Mouse (Mus musculus) intestine, embryonic 14.5 days (tissue): ENCODE measurements at regions not wholly inside any gene's neighbourhood (a gene's known extent, or its start where the extent isn't known, plus 50 kb on each side); places are given as distances from the start of the nearest gene placed in this dataset.

Experiments
- ATAC-seq: fragments of 200-750 bp; cut with Nextera tagmentation; replicated peaks from 2 replicates; pipeline ENCODE4 v1.8.0; 2017; ENCODE audit warnings: low read depth, moderate number of reproducible peaks, moderate TSS enrichment, moderate library complexity; ENCODE audit not compliant: low FRiP score, low TSS enrichment
- DNase-seq: peaks from one replicate; pipeline ENCODE4 v3.0.0-alpha.2; 2018; ENCODE audit warnings: low spot score
- H3K27ac ChIP-seq: fragments of 300-500 bp; sonication (generic); 2 replicates; pipeline ENCODE4 v1.5.1; 2014; ENCODE audit warnings: low read depth, mild to moderate bottlenecking, control low read depth
- H3K27me3 ChIP-seq: fragments of 300-500 bp; sonication (generic); replicated peaks from 2 replicates; pipeline ENCODE4 v1.6.1; 2014; ENCODE audit warnings: low read length, control low read depth; ENCODE audit not compliant: control insufficient read depth, insufficient read depth
- H3K36me3 ChIP-seq: fragments of 300-500 bp; sonication (generic); 2 replicates; pipeline ENCODE4 v1.6.1; 2014; ENCODE audit warnings: low read length, control low read depth; ENCODE audit not compliant: control insufficient read depth, insufficient read depth
- H3K4me1 ChIP-seq: fragments of 300-500 bp; sonication (generic); replicated peaks from 2 replicates; pipeline ENCODE4 v1.6.1; 2014; ENCODE audit warnings: low read length, control low read depth, mixed read lengths; ENCODE audit not compliant: control insufficient read depth, insufficient read depth
- H3K4me2 ChIP-seq: fragments of 300-500 bp; sonication (generic); 2 replicates; pipeline ENCODE4 v1.6.1; 2014; ENCODE audit warnings: low read length
- H3K4me3 ChIP-seq: fragments of 300-500 bp; sonication (generic); 2 replicates; pipeline ENCODE4 v1.5.1; 2014; ENCODE audit warnings: low read depth, low read length, control low read depth, mixed read lengths
- H3K9ac ChIP-seq: fragments of 300-500 bp; sonication (generic); 2 replicates; pipeline ENCODE4 v1.6.1; 2014; ENCODE audit warnings: mild to moderate bottlenecking, low read length
- H3K9me3 ChIP-seq: fragments of 300-500 bp; sonication (generic); 2 replicates; pipeline ENCODE4 v1.6.1; 2016; ENCODE audit warnings: low read length, control low read depth; ENCODE audit not compliant: control insufficient read depth
- WGBS: fragments of 180-500 bp; shearing (Covaris S2); extraction: QIAGEN DNeasy Blood & Tissue Kit; methylation state at CpG from one replicate; pipeline ENCODE4 v1.1.7; 2014; 5-methylcytosine and 5-hydroxymethylcytosine counted together

DNA sequence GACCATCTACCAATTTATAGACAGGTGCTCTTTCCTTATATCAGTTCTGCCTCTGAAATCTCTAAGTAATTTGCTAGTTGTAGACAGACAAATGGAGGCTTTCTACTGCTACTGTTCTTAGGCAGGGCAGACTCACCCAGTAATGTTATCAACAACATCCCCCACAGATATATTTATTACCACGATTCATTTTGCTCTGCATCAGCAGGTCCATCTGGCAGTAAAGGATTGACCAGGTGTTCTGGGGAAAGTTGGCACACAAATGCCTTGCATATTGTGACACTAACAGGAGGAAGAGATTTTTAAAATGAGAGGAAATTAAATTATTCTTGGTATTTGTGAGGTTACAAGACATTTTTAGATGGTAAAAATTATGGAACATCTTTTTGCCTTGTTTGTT is 627.3 kb upstream of the Tmprss15 start:
- no peak overlapping the region for H3K9ac ChIP-seq
- H3K4me1 ChIP-seq: no peaks in the 10 kb centered on the region
- no peaks in the 10 kb centered on the region for H3K27me3 ChIP-seq
- ATAC-seq (no peak), DNase-seq (no peak)
- H3K36me3 ChIP-seq: no peaks in the 10 kb centered on the region
- H3K4me3 ChIP-seq: no peak overlapping the region
- H3K27ac ChIP-seq: no peak overlapping the region
- no peaks in the 10 kb centered on the region for H3K9me3 ChIP-seq
- no peak overlapping the region for H3K4me2 ChIP-seq
- WGBS: 78% methylated on average over 1 of the region's 1 CpGs

GRCm38 (mm10) chr16:79692444-79692843 is 601.5 kb upstream of the Tmprss15 start:
- H3K27ac ChIP-seq: no peak overlapping the region
- 76% methylated on average over 2 of the region's 2 CpGs for WGBS
- no peaks in the 10 kb centered on the region for H3K9me3 ChIP-seq
- no peak overlapping the region for H3K4me2 ChIP-seq
- H3K36me3 ChIP-seq: no peaks in the 10 kb centered on the region
- no peaks in the 10 kb centered on the region for H3K27me3 ChIP-seq
- no peak for DNase-seq
- H3K4me1 ChIP-seq: no peaks in the 10 kb centered on the region
- H3K4me3 ChIP-seq: no peak overlapping the region
- H3K9ac ChIP-seq: no peak overlapping the region
- no peak for ATAC-seq

DNA sequence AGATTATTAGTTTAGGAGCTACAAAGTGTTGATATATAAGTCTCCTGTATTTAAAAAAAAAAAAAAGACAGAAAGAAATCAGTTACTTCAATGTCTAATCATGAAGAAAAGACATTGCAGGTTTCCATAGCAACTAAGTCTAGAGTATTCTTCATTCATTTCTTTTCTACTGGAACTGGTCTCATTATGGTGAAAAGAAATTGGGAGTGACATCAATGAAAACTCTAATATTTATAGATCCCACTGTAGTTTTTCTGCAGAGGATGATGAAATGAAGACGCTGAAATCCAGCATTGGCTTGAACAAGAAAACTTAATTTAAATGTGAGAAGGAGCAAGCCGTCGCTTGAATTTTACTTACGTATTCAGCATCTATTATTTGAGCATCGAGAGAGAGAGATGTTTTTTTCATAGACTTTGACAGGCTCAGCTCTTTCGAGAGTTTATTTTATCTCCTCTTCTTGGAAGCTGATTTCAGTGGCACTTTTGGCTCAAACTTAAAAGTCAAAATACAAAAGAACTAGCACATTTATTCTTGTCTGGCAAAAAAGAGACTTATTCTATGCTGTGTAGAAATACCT is 560.4 kb upstream of the Tmprss15 start:
- H3K9me3 ChIP-seq: no peaks in the 10 kb centered on the region
- no peak overlapping the region for H3K9ac ChIP-seq
- H3K4me3 ChIP-seq: no peak overlapping the region
- H3K4me2 ChIP-seq: no peak overlapping the region
- no peak for DNase-seq
- H3K27ac ChIP-seq: no peak overlapping the region
- ATAC-seq: no peak
- no peaks in the 10 kb centered on the region for H3K4me1 ChIP-seq
- 80% methylated on average over 6 of the region's 6 CpGs for WGBS
- H3K36me3 ChIP-seq: no peaks in the 10 kb centered on the region
- H3K27me3 ChIP-seq: no peaks in the 10 kb centered on the region

GRCm38 (mm10) chr16:79640898-79641297 is 550.0 kb upstream of the Tmprss15 start:
- Histone ChIP-seq H3K4me2 (no peak overlapping the region), H3K27ac (no peak overlapping the region), H3K9me3 (no peaks in the 10 kb centered on the region), H3K36me3 (no peaks in the 10 kb centered on the region), H3K9ac (no peak overlapping the region), H3K27me3 (no peaks in the 10 kb centered on the region), H3K4me3 (no peak overlapping the region), H3K4me1 (no peaks in the 10 kb centered on the region)
- no peak for DNase-seq
- no peak for ATAC-seq
- WGBS: 72% methylated on average over 3 of the region's 3 CpGs

DNA sequence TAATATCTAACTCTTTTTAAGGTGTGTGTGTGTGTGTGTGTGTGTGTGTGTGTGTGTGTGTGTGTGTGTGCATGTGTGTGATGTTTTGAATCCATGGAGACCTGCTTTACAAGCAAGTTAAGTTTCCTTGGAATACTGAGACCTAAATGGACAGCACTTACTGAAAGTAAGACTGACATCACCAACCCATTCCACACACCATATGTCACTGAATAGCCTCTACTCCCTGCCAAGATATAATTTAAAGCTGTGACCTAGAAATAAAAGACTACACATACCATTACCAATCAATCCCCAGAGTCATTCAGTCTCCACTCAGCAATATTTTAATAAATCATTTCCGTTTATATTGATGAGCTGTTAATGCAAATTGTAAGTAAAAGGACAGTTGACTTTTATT is 536.2 kb upstream of the Tmprss15 start:
- H3K36me3 ChIP-seq: no peaks in the 10 kb centered on the region
- ATAC-seq (no peak), DNase-seq (no peak)
- no peak overlapping the region for H3K9ac ChIP-seq
- H3K27me3 ChIP-seq: no peaks in the 10 kb centered on the region
- H3K4me1 ChIP-seq: no peaks in the 10 kb centered on the region
- 91% methylated on average over 1 of the region's 1 CpGs for WGBS
- H3K27ac ChIP-seq: no peak overlapping the region
- H3K4me2 ChIP-seq: no peak overlapping the region
- H3K4me3 ChIP-seq: no peak overlapping the region
- H3K9me3 ChIP-seq: no peaks in the 10 kb centered on the region

GRCm38 (mm10) chr16:79611002-79611401 is 520.1 kb upstream of the Tmprss15 start:
- Histone ChIP-seq H3K4me1 (no peaks in the 10 kb centered on the region), H3K27me3 (no peaks in the 10 kb centered on the region), H3K9me3 (no peaks in the 10 kb centered on the region), H3K9ac (no peak overlapping the region), H3K4me3 (no peak overlapping the region), H3K27ac (no peak overlapping the region), H3K36me3 (no peaks in the 10 kb centered on the region), H3K4me2 (no peak overlapping the region)
- 78% methylated on average over 5 of the region's 5 CpGs for WGBS
- ATAC-seq (no peak), DNase-seq (no peak)

DNA sequence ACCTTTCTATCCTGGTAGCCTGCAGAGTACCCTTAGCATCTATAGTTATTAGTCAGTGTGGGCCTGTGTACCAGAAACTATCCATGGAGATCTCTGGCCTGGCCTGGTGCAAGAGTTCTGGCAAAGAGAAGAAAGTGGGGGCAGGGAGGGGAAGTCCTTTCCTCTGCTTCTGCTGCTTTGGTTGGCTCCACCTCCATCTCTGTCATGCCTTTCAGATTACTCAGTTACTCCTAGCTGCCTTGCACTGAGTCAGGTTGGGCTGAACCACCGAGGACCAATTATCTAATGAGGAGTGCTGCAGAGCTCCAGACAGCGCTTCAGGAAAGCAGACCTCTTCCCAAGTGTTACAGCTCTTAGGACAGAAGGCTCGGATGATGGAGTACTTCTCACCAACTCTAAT is 500.0 kb upstream of the Tmprss15 start:
- Histone ChIP-seq H3K9ac (no peak overlapping the region), H3K9me3 (no peaks in the 10 kb centered on the region), H3K36me3 (no peaks in the 10 kb centered on the region), H3K4me3 (no peak overlapping the region), H3K27me3 (no peaks in the 10 kb centered on the region), H3K4me1 (no peaks in the 10 kb centered on the region), H3K4me2 (no peak overlapping the region), H3K27ac (no peak overlapping the region)
- DNase-seq: no peak
- 57% methylated on average over 3 of the region's 3 CpGs for WGBS
- no peak for ATAC-seq

DNA sequence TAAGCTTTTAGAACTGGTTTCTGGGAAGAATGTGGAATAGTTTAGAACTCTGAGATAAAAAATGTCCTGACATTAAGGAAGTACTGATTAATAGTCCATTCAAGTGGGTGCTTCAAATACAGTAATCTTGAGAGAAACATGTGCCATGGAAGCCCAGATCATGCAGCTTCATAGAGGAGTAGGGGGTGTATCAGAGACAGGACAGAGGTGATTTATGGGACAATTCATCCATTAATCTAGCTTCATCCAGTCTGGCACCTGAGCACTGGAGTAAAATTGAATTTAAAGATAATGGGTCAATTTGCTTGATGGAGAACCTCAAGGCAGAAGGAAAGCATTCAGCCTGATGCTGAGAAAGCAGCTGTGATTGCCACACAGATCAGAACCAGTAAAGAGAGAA is 494.8 kb upstream of the Tmprss15 start:
- Histone ChIP-seq H3K9ac (no peak overlapping the region), H3K9me3 (no peaks in the 10 kb centered on the region), H3K27me3 (no peaks in the 10 kb centered on the region), H3K27ac (no peak overlapping the region), H3K4me3 (no peak overlapping the region), H3K4me2 (no peak overlapping the region), H3K4me1 (no peaks in the 10 kb centered on the region), H3K36me3 (no peaks in the 10 kb centered on the region)
- ATAC-seq (no peak), DNase-seq (no peak)

GRCm38 (mm10) chr16:79570867-79571266 is 480.0 kb upstream of the Tmprss15 start:
- Histone ChIP-seq H3K4me2 (no peak overlapping the region), H3K9ac (no peak overlapping the region), H3K4me3 (no peak overlapping the region), H3K27ac (no peak overlapping the region), H3K9me3 (no peaks in the 10 kb centered on the region), H3K27me3 (no peaks in the 10 kb centered on the region), H3K4me1 (no peaks in the 10 kb centered on the region), H3K36me3 (no peaks in the 10 kb centered on the region)
- DNase-seq (no peak), ATAC-seq (no peak)
- WGBS: 76% methylated on average over 2 of the region's 2 CpGs
